Mouse (Mus musculus): ENCODE data around the gene Ttll12. TPM values are rescaled to one million over a fixed set of nuclear protein-coding genes. Genes with fewer than 3 reads are reported as not detected.

Ttll12 gene
- polyA plus RNA-seq, 1 experiment from 2014 or later = 44.3 TPM

DNA sequence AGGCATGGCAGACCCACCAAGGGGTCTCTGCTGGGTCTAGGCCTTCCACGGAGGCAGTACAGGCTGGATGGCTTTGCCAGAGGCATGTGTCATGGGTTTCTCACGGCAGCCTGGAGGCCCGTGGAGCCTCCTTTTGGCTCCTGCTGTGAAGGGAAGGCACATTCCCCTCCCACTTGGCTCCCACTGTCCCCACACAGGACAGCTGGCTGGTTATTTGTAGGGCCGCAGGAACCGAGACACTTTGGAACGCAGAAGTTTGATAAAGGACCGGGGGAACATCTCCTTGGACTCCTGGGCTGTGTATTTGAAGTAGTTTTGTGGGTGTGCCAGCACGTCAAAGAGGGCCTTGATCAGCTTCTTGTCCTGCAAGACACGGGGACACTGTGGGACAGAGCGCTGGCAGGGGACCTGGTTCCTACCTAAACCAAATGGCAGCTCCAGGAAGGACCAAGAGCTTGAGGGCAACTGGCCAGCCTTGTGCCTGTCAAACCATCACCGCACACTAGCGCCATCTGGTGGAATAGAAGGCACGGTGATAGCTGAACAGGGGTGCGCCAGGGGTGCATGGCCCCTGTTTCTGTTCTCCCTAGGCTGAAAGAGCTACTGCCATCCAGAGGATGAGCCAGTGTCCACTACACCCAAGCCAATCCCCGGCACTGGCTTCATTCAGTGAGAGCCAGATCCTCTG, 12.3 kb upstream of the Ttll12 start:
- Histone ChIP-seq H3K4me2 (replicated peaks) (no peak overlapping the region), H3K27ac (no peak overlapping the region), H3K9me3 (replicated peaks) (no peaks in the 10 kb centered on the region), H3K27me3 (no peaks in the 10 kb centered on the region), H3K4me1 (peaks cover 3% of the 10 kb centered on the region; the same call in 1 of the 2 replicates), H3K4me3 (no peak overlapping the region), H3K9ac (no peak overlapping the region), H3K36me3 (peaks cover 20% of the 10 kb centered on the region)
- no peak for ATAC-seq (ENCODE audit: low FRiP score)
- 51% methylated on average over 15 of the region's 15 CpGs for WGBS

DNA sequence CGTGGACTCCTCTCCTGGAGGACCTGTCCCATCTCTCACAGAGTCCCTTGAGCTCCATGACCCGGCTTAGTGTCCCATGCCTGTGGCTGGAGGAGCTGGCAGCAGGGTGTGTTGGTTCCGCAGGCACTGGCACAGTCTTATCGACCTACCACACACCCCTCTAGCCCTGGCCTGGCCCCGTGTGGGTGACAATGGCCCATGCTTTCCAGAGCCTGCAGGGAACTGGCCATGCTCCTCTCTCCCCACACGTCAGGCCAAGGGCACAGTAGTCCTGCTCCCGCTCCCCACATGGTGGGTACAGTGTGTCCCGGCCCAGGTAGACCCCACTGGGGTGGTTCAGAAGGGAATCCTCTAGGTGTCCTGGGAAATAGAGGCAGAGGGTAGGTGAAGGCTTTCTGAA, 11.7 kb upstream of the Ttll12 start:
- H3K27ac ChIP-seq = no peak overlapping the region
- H3K4me3 ChIP-seq = no peak overlapping the region
- H3K9me3 ChIP-seq (replicated peaks) = no peaks in the 10 kb centered on the region
- H3K9ac ChIP-seq = 0 out of 2 replicates have a peak overlapping the region, but pooled peaks have one; percentile 35
- WGBS = 91% methylated on average over 8 of the region's 8 CpGs
- no peak overlapping the region for H3K4me2 ChIP-seq (replicated peaks)
- peaks cover 3% of the 10 kb centered on the region; the same call in 1 of the 2 replicates for H3K4me1 ChIP-seq
- H3K36me3 ChIP-seq = peaks cover 15% of the 10 kb centered on the region
- H3K27me3 ChIP-seq = no peaks in the 10 kb centered on the region
- no peak for ATAC-seq (ENCODE audit: low FRiP score)

DNA sequence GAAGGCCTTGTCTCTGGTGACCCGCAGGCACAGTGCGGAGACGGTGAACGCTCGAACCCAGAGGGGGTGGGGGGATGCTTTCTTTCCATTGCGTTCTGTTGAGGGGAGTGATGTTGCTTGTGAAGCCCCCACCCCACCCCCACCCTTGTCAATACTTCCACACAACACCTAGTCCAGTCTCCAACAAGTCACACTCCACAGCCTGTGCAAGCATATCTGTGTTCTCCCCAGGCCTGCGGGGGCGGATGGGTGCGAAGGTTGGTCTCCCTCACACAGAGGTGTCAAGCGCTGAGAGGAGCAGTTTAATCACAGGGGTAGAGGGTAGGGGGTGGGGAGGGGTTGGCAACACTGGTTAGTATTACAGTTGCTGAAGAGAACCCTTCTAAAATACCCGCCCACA, 11.3 kb upstream of the Ttll12 start:
- Histone ChIP-seq H3K27ac (no peak overlapping the region), H3K27me3 (no peaks in the 10 kb centered on the region), H3K4me3 (no peak overlapping the region), H3K9ac (no peak overlapping the region), H3K4me1 (peaks cover 3% of the 10 kb centered on the region; the same call in 1 of the 2 replicates), H3K36me3 (peaks cover 10% of the 10 kb centered on the region; the same call in 1 of the 2 replicates), H3K4me2 (replicated peaks) (no peak overlapping the region), H3K9me3 (replicated peaks) (no peaks in the 10 kb centered on the region)
- ATAC-seq (ENCODE audit: low FRiP score) = no peak
- WGBS = 91% methylated on average over 11 of the region's 11 CpGs

DNA sequence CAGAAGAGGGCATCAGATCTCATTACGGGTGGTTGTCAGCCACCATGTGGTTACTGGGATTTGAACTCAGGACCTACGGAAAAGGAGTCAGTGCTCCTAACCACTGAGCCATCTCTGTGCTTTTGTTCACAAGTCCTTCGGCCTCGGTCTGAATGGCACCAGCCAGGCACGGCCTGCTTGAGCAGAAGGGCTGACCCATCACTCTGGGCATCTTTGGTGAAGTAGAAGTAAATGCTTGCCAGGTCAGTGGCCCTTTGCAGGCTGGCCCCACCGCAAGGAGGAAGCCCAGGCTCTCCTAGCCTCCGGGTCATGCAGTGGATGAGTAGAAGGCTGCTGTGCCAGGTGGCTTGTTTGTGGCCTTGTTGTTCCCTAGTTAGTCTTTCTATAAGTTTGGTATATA, 8.5 kb upstream of the Ttll12 start:
- H3K4me2 ChIP-seq (replicated peaks) = no peak overlapping the region
- peaks cover 3% of the 10 kb centered on the region; the same call in 1 of the 2 replicates for H3K4me1 ChIP-seq
- WGBS = 94% methylated on average over 7 of the region's 7 CpGs
- H3K27ac ChIP-seq = no peak overlapping the region
- H3K36me3 ChIP-seq = no peaks in the 10 kb centered on the region
- ATAC-seq (ENCODE audit: low FRiP score) = no peak
- H3K9me3 ChIP-seq (replicated peaks) = no peaks in the 10 kb centered on the region
- no peak overlapping the region for H3K4me3 ChIP-seq
- H3K27me3 ChIP-seq = no peaks in the 10 kb centered on the region
- no peak overlapping the region for H3K9ac ChIP-seq

DNA sequence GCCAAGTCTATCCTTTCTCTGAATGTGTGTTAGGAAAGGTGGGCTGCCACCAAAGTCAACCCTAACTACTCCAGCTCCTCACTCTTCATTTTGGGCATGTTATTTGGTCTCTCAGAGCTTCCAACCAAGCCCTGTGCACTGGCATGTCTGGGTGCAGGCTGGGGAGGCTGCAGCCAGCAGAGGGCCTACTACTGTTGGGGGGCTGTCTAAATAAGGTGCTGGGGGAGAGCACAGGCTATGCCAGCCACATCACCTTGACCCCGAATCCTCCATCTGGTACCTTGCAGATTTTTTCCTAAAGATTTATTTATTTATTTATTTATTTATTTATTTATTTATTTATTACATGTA, 8.1 kb upstream of the Ttll12 start:
- H3K4me3 ChIP-seq = no peak overlapping the region
- H3K4me1 ChIP-seq = peaks cover 3% of the 10 kb centered on the region; the same call in 1 of the 2 replicates
- ATAC-seq (ENCODE audit: low FRiP score) = no peak
- no peak overlapping the region for H3K4me2 ChIP-seq (replicated peaks)
- H3K9me3 ChIP-seq (replicated peaks) = no peaks in the 10 kb centered on the region
- no peak overlapping the region for H3K27ac ChIP-seq
- no peaks in the 10 kb centered on the region for H3K36me3 ChIP-seq
- no peak overlapping the region for H3K9ac ChIP-seq
- WGBS = 95% methylated on average over 1 of the region's 1 CpGs
- no peaks in the 10 kb centered on the region for H3K27me3 ChIP-seq

DNA sequence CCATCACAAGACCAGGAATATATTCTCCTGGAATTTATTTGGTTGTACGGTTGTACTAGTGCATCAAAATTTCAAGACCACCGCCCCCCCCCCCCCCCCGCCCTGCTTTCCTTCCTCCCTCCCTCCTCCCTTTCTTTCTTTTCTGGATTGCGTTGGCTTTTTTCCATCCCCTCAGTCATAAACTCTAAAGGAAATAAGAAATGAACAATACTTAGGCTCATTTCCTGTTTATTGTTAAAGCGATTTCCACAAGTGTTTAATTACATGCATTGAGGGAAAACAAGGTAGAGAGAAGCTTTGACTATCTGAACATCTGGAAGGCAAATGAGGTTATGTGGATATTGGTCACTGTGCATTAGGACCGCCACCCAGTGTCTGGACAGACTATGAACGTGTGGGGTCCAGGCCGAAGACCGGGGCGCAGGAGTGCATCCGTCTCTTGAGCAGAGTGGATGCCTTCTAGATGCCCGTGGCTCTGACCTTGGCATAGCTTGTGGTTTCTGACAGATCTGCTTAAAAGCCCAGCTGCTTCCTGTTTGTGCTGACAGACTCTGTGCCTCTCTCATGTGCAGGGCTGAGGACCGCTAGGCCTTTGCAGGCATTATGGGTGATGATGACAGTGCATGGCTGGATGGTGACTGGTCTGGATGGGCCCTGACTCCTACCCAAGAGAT, 7.6 kb upstream of the Ttll12 start:
- Histone ChIP-seq H3K27ac (no peak overlapping the region), H3K36me3 (no peaks in the 10 kb centered on the region), H3K9me3 (replicated peaks) (no peaks in the 10 kb centered on the region), H3K27me3 (no peaks in the 10 kb centered on the region), H3K4me1 (peaks cover 3% of the 10 kb centered on the region; the same call in 1 of the 2 replicates), H3K4me2 (replicated peaks) (no peak overlapping the region), H3K9ac (no peak overlapping the region), H3K4me3 (no peak overlapping the region)
- no peak for ATAC-seq (ENCODE audit: low FRiP score)
- WGBS = 87% methylated on average over 13 of the region's 13 CpGs

DNA sequence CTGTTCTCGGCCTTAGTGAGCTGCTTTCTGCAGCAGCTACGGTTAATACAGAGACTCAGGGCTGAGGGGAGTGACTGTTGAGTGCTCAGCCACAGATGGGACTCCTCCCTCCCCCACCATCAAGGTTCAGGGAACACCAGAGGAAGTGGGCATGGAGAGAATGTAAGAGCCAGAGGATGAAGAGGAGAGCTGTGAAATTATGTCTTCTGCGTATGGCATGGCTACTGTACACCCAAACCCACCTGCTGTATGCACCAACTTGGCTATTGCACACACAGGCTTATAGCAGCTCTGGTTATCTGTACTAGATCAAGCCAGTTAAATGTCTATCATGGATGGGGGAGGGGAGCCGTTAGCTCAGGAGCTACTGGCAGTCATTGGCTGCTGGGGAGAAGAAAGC, 6.2 kb upstream of the Ttll12 start:
- no peak overlapping the region for H3K4me2 ChIP-seq (replicated peaks)
- H3K9ac ChIP-seq = no peak overlapping the region
- WGBS = 75% methylated on average over 4 of the region's 4 CpGs
- ATAC-seq (ENCODE audit: low FRiP score) = no peak
- no peak overlapping the region for H3K4me3 ChIP-seq
- no peak overlapping the region for H3K27ac ChIP-seq
- H3K4me1 ChIP-seq = peaks cover 3% of the 10 kb centered on the region; the same call in 1 of the 2 replicates
- no peaks in the 10 kb centered on the region for H3K36me3 ChIP-seq
- no peaks in the 10 kb centered on the region for H3K27me3 ChIP-seq
- no peaks in the 10 kb centered on the region for H3K9me3 ChIP-seq (replicated peaks)

DNA sequence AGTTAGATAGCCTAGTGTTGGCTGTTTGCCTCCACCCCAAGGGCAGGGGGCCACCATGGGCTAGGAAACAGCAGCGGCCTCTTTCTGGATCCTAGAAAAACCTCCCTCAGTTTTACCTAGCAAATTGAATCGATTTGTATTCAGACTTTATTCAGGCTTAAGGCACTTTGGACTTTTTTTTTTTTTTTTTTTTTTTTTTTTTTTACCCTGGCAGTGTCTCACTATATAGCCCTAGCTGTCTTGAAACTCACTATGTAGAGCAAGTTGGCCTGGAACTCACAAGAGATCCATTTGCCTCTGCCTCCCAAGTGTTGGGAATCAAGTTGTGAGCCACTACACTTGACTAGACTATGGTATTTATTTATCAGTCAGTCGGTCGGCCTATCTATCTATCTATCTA, 1.9 kb upstream of the Ttll12 start:
- H3K4me1 ChIP-seq = peaks cover 17% of the 10 kb centered on the region
- no peak overlapping the region for H3K27ac ChIP-seq
- no peaks in the 10 kb centered on the region for H3K27me3 ChIP-seq
- no peaks in the 10 kb centered on the region for H3K9me3 ChIP-seq (replicated peaks)
- H3K9ac ChIP-seq = no peak overlapping the region
- H3K4me2 ChIP-seq (replicated peaks) = no peak overlapping the region
- no peak overlapping the region for H3K4me3 ChIP-seq
- no peaks in the 10 kb centered on the region for H3K36me3 ChIP-seq
- no peak for ATAC-seq (ENCODE audit: low FRiP score)
- 88% methylated on average over 4 of the region's 4 CpGs for WGBS

DNA sequence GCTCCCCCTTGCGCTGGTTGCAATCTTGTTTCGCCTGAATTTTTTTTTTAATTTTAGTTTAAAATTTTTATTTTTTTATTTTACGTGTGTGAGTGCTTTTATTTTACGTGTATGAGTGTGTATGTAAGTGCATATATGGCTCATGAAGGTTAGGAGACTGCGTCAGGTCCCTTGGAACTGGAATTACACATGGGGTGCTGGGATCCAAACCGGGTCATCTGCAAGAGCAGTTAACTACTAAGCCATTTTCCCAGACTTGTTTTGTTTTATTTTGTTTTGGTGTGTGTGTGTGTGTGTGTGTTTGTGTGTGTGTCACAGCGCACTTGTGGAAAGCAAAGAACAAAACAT, 381 bp upstream of the Ttll12 start:
- Histone ChIP-seq H3K4me1 (peaks cover 17% of the 10 kb centered on the region), H3K4me2 (replicated peaks) (peak overlapping the region; percentile 82), H3K9me3 (replicated peaks) (no peaks in the 10 kb centered on the region), H3K27me3 (no peaks in the 10 kb centered on the region), H3K4me3 (peak overlapping the region; percentile 89), H3K27ac (peak overlapping the region; percentile 81), H3K9ac (peak overlapping the region; percentile 87; the same call in 1 of the 2 replicates), H3K36me3 (0 out of 2 replicates have a peak, but pooled peaks cover 5% of the 10 kb centered on the region)
- WGBS = 36% methylated on average over 7 of the region's 7 CpGs
- ATAC-seq (ENCODE audit: low FRiP score) = peak; percentile 27; the same call in 1 of the 2 replicates

DNA sequence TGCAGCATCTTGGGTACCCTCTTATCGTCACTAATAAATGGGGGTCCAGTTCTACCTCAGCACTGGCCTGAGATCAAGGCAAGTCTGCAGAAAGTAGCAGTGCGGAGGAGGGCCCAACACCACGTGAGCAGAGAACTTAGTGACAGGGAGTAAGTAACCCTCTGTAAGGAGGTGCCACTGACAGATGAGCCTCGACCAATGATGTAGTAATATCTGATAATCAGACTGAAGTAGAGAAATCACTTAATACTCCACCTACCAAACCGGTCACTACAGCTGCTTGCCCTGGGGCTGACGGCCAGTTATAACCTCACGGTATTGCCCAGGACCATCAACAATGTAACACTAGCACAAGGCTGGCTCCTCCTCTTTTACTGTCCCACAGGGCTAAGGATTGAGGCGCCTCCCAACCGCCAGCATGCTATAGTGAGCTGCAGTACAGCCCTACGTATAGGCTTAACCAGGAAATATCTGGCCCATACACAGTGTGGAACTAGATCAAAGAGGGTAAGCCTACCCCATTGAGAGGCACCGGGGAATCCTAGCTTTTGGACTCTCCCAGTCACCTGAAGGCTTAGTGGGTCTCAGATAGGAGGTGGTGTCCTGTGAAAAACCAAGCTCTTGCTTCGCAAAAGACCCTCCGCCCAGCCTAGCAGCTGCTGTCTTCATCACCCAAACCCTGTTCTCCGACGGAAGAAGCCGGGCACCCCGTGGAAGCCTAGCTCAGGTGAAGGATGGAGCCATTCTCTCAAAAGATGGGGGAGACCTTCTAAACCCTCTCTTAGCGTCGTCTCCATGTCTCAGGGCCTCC, 1.1 kb downstream of the Ttll12 start:
- Histone ChIP-seq H3K9me3 (replicated peaks) (no peaks in the 10 kb centered on the region), H3K4me1 (peaks cover 17% of the 10 kb centered on the region), H3K4me2 (replicated peaks) (peak overlapping the region; percentile 82), H3K27me3 (no peaks in the 10 kb centered on the region), H3K4me3 (peak overlapping the region; percentile 89), H3K9ac (peak overlapping the region; percentile 87), H3K36me3 (peaks cover 10% of the 10 kb centered on the region; the same call in 1 of the 2 replicates), H3K27ac (no peak overlapping the region)
- peak; percentile 35 for ATAC-seq (ENCODE audit: low FRiP score)
- 11% methylated on average over 19 of the region's 19 CpGs for WGBS

DNA sequence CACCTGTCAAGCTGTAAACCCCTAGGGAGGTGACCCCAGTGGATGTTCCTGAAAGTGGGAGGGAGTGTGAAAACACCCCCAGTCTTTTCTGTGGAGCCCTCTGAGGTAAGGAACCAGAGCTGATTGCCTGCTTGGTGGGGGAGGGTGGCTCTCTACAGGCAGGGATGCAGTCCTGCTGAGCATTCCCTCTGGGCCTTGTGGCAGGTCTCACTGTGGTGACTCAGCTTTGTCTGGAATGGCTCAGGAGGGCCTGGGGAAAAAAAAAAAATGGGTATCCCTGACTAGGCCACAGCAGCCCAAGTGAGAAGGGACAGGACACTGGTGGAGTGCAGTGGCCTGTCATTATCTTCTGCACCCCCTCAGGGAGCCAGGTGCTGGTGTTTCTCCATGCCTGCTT, 1.8 kb downstream of the Ttll12 start:
- no peak overlapping the region for H3K27ac ChIP-seq
- no peaks in the 10 kb centered on the region for H3K27me3 ChIP-seq
- H3K4me1 ChIP-seq = peaks cover 17% of the 10 kb centered on the region
- peak overlapping the region; percentile 87; the same call in 1 of the 2 replicates for H3K9ac ChIP-seq
- peaks cover 17% of the 10 kb centered on the region for H3K36me3 ChIP-seq
- H3K9me3 ChIP-seq (replicated peaks) = no peaks in the 10 kb centered on the region
- peak overlapping the region; percentile 82 for H3K4me2 ChIP-seq (replicated peaks)
- no peak overlapping the region for H3K4me3 ChIP-seq
- ATAC-seq (ENCODE audit: low FRiP score) = no peak
